Mouse (Mus musculus) urinary bladder, postnatal 14 days (tissue): ENCODE measurements around the gene Syne1.

Experiments used
- DNase-seq: peaks from one replicate; pipeline ENCODE4 v3.0.0; 2021; ENCODE audit warnings: low spot score

Gene Syne1

GRCm38 (mm10) chr10:5059983-5060382 lies 491.3 kb downstream of the Syne1 start:
- DNase-seq, result no peak

DNA sequence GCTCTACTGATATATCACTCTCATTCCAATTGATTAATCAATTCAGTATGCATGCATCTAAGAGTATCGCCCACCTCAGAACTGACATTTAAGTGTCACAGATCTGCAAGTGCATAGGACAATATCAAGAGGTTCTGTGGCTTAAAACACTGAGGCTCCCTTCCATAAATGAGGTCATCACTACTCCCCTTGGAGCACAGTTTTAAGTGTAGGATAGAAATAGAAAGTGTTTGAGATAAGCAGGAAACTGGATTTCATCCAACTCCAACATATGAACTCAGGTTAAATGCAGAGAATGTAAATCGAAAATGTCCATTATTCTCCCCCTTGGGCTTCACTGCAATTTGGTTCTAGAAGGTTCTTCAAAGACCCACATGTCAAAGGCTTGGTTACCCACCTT lies 492.4 kb downstream of the Syne1 start:
- no peak for DNase-seq

- DNase-seq, result no peak
These were observed 493.6 kb downstream of the Syne1 start for GRCm38 (mm10) chr10:5057661-5058060.

GRCm38 (mm10) chr10:5056940-5057339 lies 494.3 kb downstream of the Syne1 start:
- no peak for DNase-seq

GRCm38 (mm10) chr10:5056243-5056735 lies 495.0 kb downstream of the Syne1 start:
- DNase-seq, result no peak

DNA sequence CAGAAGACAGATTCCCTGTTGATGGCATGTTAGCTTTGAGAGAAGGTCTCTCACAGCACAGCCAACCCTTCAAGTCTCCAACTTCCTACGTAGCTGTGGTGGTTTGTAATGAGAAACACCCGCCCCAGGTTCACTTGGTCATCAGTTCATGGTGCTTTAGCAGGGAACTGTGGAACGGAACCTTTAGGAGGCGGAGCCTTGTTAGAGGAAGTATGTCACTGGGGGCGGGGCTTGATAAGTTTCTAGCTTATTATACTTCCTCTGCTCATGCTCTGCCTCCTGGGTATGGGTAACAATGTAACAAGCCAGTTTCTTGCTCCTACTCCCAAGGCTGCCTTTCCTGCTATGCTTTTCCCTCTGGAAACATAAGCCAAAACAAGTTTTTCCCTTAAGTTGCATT lies 505.6 kb downstream of the Syne1 start:
- no peak for DNase-seq

GRCm38 (mm10) chr10:5045213-5045612 lies 506.1 kb downstream of the Syne1 start:
- no peak for DNase-seq

DNA sequence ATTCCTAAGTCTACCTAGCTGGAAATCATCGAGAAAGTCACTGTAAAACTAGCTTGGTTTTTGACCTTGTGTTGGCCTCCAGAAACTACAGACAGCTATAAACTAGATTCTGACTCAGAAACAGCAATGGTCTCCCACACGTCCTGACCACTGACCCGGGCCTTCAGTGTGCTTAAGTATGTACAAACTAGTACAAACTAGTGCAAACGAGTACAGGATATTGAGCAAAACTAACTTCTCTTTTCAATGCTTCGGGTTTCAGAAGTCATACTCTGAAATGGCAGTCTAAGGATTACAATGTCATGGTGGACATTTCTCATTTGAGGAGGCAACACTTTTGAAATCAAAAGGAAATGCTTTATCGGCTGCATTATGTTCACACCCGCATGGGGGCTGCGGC lies 506.8 kb downstream of the Syne1 start:
- no peak for DNase-seq

DNA sequence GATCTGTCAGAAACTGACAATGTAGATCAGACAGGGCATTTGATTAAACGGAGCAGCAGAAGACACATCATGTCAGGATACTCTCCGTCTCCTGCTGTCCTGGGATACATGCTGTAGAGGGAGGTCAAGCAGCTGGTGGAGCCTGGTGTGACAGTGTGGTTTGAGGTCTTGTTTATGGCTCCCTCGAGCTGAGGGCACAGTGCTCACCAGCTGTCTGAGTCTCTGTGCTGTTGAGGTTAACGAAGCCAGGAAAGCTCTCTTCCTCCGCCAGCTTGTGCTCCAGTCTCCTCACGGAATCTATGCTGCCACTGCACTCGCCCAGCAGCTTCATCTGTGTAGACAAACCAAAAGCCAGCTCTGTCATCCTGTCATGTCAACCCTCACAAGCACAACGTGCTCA lies 510.0 kb downstream of the Syne1 start:
- no peak for DNase-seq

- DNase-seq, result no peak
These were observed 518.9 kb downstream of the Syne1 start for GRCm38 (mm10) chr10:5032192-5033048.

- no peak for DNase-seq
These were observed 521.4 kb downstream of the Syne1 start for GRCm38 (mm10) chr10:5029883-5030282.

- no peak for DNase-seq
These were observed 522.1 kb downstream of the Syne1 start for GRCm38 (mm10) chr10:5029161-5029560.

DNA sequence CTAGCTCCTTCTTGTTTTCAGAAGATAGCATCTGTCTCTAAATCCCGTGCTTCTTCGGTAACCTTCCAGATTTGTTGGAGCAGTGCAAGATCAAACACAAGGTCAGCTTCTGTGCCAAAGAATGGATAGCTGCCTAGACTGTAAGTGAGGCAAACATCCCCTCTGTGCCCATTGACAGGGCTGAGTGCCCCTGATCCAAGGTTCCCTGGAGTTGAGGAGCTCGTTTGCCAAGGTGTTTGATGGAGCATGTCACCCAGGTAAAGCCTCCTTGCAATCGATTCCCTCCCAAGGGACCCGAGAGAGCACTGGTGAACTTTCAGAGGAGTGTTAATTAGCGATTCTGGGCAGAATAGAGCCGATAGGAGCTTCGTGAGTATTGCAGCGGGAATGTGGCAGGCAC lies 523.0 kb downstream of the Syne1 start:
- DNase-seq, result no peak

- no peak for DNase-seq
These were observed 524.1 kb downstream of the Syne1 start for GRCm38 (mm10) chr10:5027208-5027607.

DNA sequence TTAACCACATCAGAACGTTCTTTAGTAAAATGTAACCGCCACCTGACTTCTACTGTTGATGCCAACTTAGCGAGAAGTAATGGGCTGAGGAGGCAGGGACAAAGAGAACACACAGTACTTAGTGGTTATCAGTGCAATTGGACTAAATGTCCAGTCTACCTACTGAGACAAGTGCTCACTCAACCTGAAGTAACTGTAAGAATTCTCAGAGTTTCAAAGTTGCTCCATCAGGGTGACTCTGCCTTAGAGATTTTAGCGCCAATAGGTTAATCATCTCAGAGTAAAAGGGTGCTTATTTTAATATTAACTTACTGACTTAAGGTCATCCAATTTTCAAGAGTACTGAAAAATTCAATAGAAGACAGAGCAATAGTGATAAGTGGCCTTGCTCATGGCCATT lies 525.4 kb downstream of the Syne1 start:
- DNase-seq, result no peak

- DNase-seq, result no peak
These were observed 534.1 kb downstream of the Syne1 start for GRCm38 (mm10) chr10:5017148-5017547.

DNA sequence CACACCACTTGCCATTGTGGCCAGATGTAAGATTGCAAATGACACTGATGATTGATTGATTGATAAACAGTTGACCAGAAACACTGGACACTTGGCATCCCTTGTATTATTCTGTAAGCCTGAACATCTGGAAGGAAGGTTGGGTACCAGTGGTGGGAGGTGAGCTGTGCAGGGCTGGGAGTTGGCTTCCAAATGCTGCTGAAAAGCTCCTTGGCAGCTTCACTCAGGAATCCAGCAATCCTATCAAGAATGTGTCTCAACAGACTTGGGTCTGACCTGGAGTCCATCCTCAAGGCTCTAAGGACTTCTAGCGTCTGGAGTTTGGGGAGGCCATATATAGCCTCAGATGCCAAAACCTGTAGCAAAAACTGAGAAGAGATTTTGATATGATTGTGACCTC lies 536.3 kb downstream of the Syne1 start:
- no peak for DNase-seq

DNA sequence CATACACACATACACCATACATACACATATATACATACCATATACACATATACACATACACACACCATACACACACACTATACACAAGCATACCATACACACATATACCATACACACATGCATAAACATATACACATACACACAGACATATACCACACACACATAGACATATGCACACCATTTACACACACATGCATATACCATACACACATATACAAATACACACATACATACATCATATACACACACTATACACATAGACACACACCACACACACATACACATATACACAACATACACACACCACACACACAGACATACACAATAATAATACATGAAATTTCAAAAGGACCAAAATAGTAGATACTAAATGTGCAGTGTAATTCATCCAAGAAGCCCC lies 539.3 kb downstream of the Syne1 start:
- no peak for DNase-seq

GRCm38 (mm10) chr10:5008795-5009366 lies 542.4 kb downstream of the Syne1 start:
- DNase-seq, result peak; percentile 5

DNA sequence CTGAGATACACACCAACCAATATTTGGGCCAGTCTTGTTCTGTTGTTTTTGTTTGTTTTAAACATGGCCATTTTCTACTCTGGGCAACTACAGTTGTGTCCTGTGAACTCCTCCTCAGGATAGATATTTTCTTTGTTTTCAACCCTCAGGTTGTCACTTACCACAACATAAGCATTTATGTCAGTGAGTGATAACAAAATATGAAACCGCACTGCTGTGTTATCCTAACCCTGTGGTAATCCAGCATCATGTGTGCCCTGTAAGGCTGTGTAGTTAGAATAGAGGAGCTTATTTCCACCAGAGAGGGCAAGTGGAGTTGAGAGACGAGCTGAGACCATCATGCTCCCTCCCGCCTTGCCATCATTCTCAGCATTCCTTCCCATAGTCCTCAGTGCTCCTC lies 554.7 kb downstream of the Syne1 start:
- DNase-seq, result no peak

GRCm38 (mm10) chr10:4993802-4994201 lies 557.5 kb downstream of the Syne1 start:
- DNase-seq, result peak; percentile 36

GRCm38 (mm10) chr10:4983919-4984318 lies 567.4 kb downstream of the Syne1 start:
- no peak for DNase-seq

- no peak for DNase-seq
These were observed 573.9 kb downstream of the Syne1 start for GRCm38 (mm10) chr10:4977374-4977773.

- DNase-seq, result no peak
These were observed 574.7 kb downstream of the Syne1 start for GRCm38 (mm10) chr10:4976557-4976956.
